Mouse (Mus musculus) brain, embryonic 14.5 days (tissue): ENCODE data around the gene Orm2. TPM values are rescaled to one million over a fixed set of nuclear protein-coding genes. Genes with fewer than 3 reads are reported as not detected.

Experiments
- DNase-seq: peaks from one replicate; pipeline ENCODE4 v3.0.0-alpha.2; 2011; ENCODE audit warnings: low read depth
- CTCF ChIP-seq: fragments of 200-500 bp; IDR thresholded peaks from 2 replicates; pipeline ENCODE4 v1.5.1; 2012; ENCODE audit warnings: inconsistent platforms, mild to moderate bottlenecking, moderate library complexity, borderline replicate concordance; ENCODE audit not compliant: insufficient read depth, insufficient read length; ENCODE audit errors: extremely low read depth
- POLR2A ChIP-seq: fragments of 200-500 bp; IDR thresholded peaks from 2 replicates; pipeline ENCODE4 v1.6.1; 2012; ENCODE audit warnings: mild to moderate bottlenecking, inconsistent platforms, borderline replicate concordance; ENCODE audit not compliant: poor library complexity, insufficient read depth, insufficient read length, severe bottlenecking; ENCODE audit errors: extremely low read depth
- polyA plus RNA-seq: library from polyadenylated mRNA; depleted of rRNA; stranded (reverse); fragments of >200 nt; gene quantifications from 2 replicates; pipeline ENCODE4 v1.2.3, GENCODE M21; 2012

Orm2 gene
- polyA plus RNA-seq, 1 experiment, result not detected

GRCm38 (mm10) chr4:63348524-63348923 lies 13.7 kb upstream of the Orm2 start:
- no peak for DNase-seq
- TF ChIP-seq CTCF, result no peak
- no peak for TF ChIP-seq POLR2A

- no peak for DNase-seq
- TF ChIP-seq POLR2A (no peak), CTCF (no peak)
Observed at GRCm38 (mm10) chr4:63355877-63356665, 6.2 kb upstream of the Orm2 start, which contains the start of gene Orm3. Gene Orm3 (plus strand): TSS chr4:63356162.

GRCm38 (mm10) chr4:63356981-63357570 lies 5.2 kb upstream of the Orm2 start:
- TF ChIP-seq CTCF (no peak), POLR2A (no peak)
- DNase-seq, result no peak

GRCm38 (mm10) chr4:63359861-63360260 lies 2.4 kb upstream of the Orm2 start:
- TF ChIP-seq CTCF (no peak), POLR2A (no peak)
- no peak for DNase-seq

- TF ChIP-seq POLR2A (no peak), CTCF (peak; percentile 99)
- peak; percentile 80 for DNase-seq
Observed at GRCm38 (mm10) chr4:63368577-63368976, 6.3 kb downstream of the Orm2 start.

GRCm38 (mm10) chr4:63370897-63371296 lies 8.6 kb downstream of the Orm2 start:
- DNase-seq, result no peak
- TF ChIP-seq POLR2A (no peak), CTCF (no peak)

GRCm38 (mm10) chr4:63371890-63372289 lies 9.6 kb downstream of the Orm2 start:
- DNase-seq, result peak; percentile 59
- TF ChIP-seq POLR2A (no peak), CTCF (peak; percentile 60; the same call in 1 of the 2 replicates)

GRCm38 (mm10) chr4:63373404-63373803 lies 11.2 kb downstream of the Orm2 start:
- TF ChIP-seq CTCF (no peak), POLR2A (no peak)
- DNase-seq, result no peak

GRCm38 (mm10) chr4:63374331-63374730 lies 12.1 kb downstream of the Orm2 start:
- TF ChIP-seq POLR2A, result no peak
- TF ChIP-seq CTCF, result no peak
- DNase-seq, result no peak

- TF ChIP-seq POLR2A (no peak), CTCF (no peak)
- peak; percentile 69 for DNase-seq
Observed at GRCm38 (mm10) chr4:63375367-63375766, 13.1 kb downstream of the Orm2 start.

- TF ChIP-seq CTCF (peak; percentile 46; the same call in 1 of the 2 replicates), POLR2A (no peak)
- no peak for DNase-seq
Observed at GRCm38 (mm10) chr4:63377483-63377882, 15.2 kb downstream of the Orm2 start.
